Mouse (Mus musculus) CH12.LX (cell line): ENCODE measurements around the gene Acss1. TPM values are rescaled to one million over a fixed set of nuclear protein-coding genes. Genes with fewer than 3 reads are reported as not detected.

ENCODE experiments used
- DNase-seq: peaks from one replicate; pipeline ENCODE4 v3.0.0-alpha.2; 2013; ENCODE audit errors: extremely low read depth
- H3K27ac ChIP-seq: 2 replicates; pipeline ENCODE4 v1.5.1; 2012; ENCODE audit warnings: low read depth, mild to moderate bottlenecking, control low read depth, moderate library complexity; ENCODE audit not compliant: insufficient read depth
- H3K27me3 ChIP-seq: replicated peaks from 2 replicates; pipeline ENCODE3; 2012; ENCODE audit warnings: inconsistent platforms
- H3K36me3 ChIP-seq, 2 experiments: replicated peaks in 1 of 2; 2 replicates each; pipeline versions ENCODE3 to v1.6.1; 2012; ENCODE audit warnings: inconsistent platforms in 1 of 2, low read length in 1 of 2, mild to moderate bottlenecking in 1 of 2, mixed read lengths in 1 of 2, moderate library complexity in 1 of 2; ENCODE audit not compliant: control insufficient read depth in 1 of 2, insufficient read depth in 1 of 2
- H3K4me1 ChIP-seq, 2 experiments: 2 replicates each; pipeline ENCODE4 v1.6.1; 2012; ENCODE audit warnings: inconsistent platforms in 1 of 2, moderate library complexity in 1 of 2; ENCODE audit not compliant: insufficient read depth in 2 of 2, control insufficient read depth in 1 of 2
- H3K4me2 ChIP-seq: 2 replicates; pipeline ENCODE4 v1.6.1; 2012; ENCODE audit warnings: low read depth, mild to moderate bottlenecking, control low read depth; ENCODE audit not compliant: poor library complexity, insufficient read depth, severe bottlenecking
- H3K4me3 ChIP-seq, 3 experiments: fragments of 150-350 bp in 1 of 3; sonication (generic) in 1 of 3; replicated peaks in 1 of 3; 2 replicates each; pipeline versions ENCODE3 to v1.5.1; 2011 to 2012; ENCODE audit warnings: low read depth in 2 of 3, low read length in 2 of 3, mild to moderate bottlenecking in 2 of 3, moderate library complexity in 2 of 3, control low read depth in 1 of 3, improper control_type of control experiment in 1 of 3, inconsistent platforms in 1 of 3, mixed read lengths in 1 of 3; ENCODE audit not compliant: poor library complexity in 1 of 3
- H3K79me2 ChIP-seq: replicated peaks from 2 replicates; pipeline ENCODE4 v1.6.1; 2012; ENCODE audit warnings: mild to moderate bottlenecking, moderate library complexity; ENCODE audit not compliant: control insufficient read depth, poor library complexity, insufficient read depth, severe bottlenecking; ENCODE audit errors: extremely low read depth
- H3K9ac ChIP-seq: 2 replicates; pipeline ENCODE4 v1.6.1; 2012; ENCODE audit warnings: low read depth, mild to moderate bottlenecking, control low read depth, moderate library complexity; ENCODE audit not compliant: insufficient read depth
- H3K9me3 ChIP-seq: replicated peaks from 2 replicates; pipeline ENCODE3; 2012; ENCODE audit warnings: low read length, inconsistent platforms, mixed read lengths
- BHLHE40 ChIP-seq: IDR thresholded peaks from 2 replicates; pipeline ENCODE4 v1.6.1; 2011; ENCODE audit warnings: mild to moderate bottlenecking, low read depth, low read length, improper control_type of control experiment
- CHD1 ChIP-seq: IDR thresholded peaks from 2 replicates; pipeline ENCODE4 v1.6.1; 2012; ENCODE audit warnings: low read depth, low read length, improper control_type of control experiment, inconsistent platforms
- CHD2 ChIP-seq: IDR thresholded peaks from 2 replicates; pipeline ENCODE4 v1.6.1; 2011; ENCODE audit warnings: low read length, improper control_type of control experiment
- CTCF ChIP-seq, 2 experiments: IDR thresholded peaks in 1 of 2; conservative IDR thresholded peaks in 1 of 2; 2 replicates each; pipeline ENCODE4 v1.5.1; 2011 to 2012; ENCODE audit warnings: low read depth in 2 of 2, low read length in 2 of 2, improper control_type of control experiment in 1 of 2, inconsistent platforms in 1 of 2, mild to moderate bottlenecking in 1 of 2, moderate library complexity in 1 of 2
- E2F4 ChIP-seq: IDR thresholded peaks from 2 replicates; pipeline ENCODE4 v1.6.1; 2011; ENCODE audit warnings: low read depth, low read length, improper control_type of control experiment; ENCODE audit not compliant: insufficient replicate concordance
- ELF1 ChIP-seq: IDR thresholded peaks from 2 replicates; pipeline ENCODE4 v1.6.1; 2014; ENCODE audit warnings: low read depth, mild to moderate bottlenecking, inconsistent platforms, low read length, improper control_type of control experiment
- ETS1 ChIP-seq: conservative IDR thresholded peaks from 2 replicates; pipeline ENCODE4 v1.6.1; 2012; ENCODE audit warnings: low read depth, mild to moderate bottlenecking, inconsistent platforms, low read length, improper control_type of control experiment, moderate library complexity
- GABPA ChIP-seq: IDR thresholded peaks from 2 replicates; pipeline ENCODE4 v1.6.1; 2012; ENCODE audit warnings: low read depth, low read length, improper control_type of control experiment, inconsistent platforms; ENCODE audit not compliant: insufficient replicate concordance
- IRF4 ChIP-seq: IDR thresholded peaks from 2 replicates; pipeline ENCODE4 v1.6.1; 2014; ENCODE audit warnings: low read depth, mild to moderate bottlenecking, inconsistent platforms, low read length, improper control_type of control experiment
- JUN ChIP-seq: IDR thresholded peaks from 2 replicates; pipeline ENCODE4 v1.6.1; 2011; ENCODE audit warnings: low read depth, mild to moderate bottlenecking, low read length, improper control_type of control experiment, moderate library complexity; ENCODE audit not compliant: insufficient read depth
- JUND ChIP-seq: conservative IDR thresholded peaks from 2 replicates; pipeline ENCODE4 v1.6.1; 2011; ENCODE audit warnings: low read depth, low read length, improper control_type of control experiment
- KAT2A ChIP-seq: IDR thresholded peaks from 2 replicates; pipeline ENCODE4 v1.6.1; 2012; ENCODE audit warnings: low read length, improper control_type of control experiment, inconsistent platforms; ENCODE audit not compliant: insufficient replicate concordance
- MAFK ChIP-seq: IDR thresholded peaks from 2 replicates; pipeline ENCODE4 v1.6.1; 2011; ENCODE audit warnings: low read length, improper control_type of control experiment; ENCODE audit not compliant: insufficient replicate concordance
- MAX ChIP-seq: IDR thresholded peaks from 2 replicates; pipeline ENCODE4 v1.6.1; 2011; ENCODE audit warnings: low read length, improper control_type of control experiment
- MAZ ChIP-seq: IDR thresholded peaks from 2 replicates; pipeline ENCODE4 v1.6.1; 2012; ENCODE audit warnings: low read depth, mild to moderate bottlenecking, inconsistent platforms, low read length, improper control_type of control experiment, moderate library complexity
- MEF2A ChIP-seq: IDR thresholded peaks from 2 replicates; pipeline ENCODE4 v1.6.1; 2014; ENCODE audit warnings: low read depth, mild to moderate bottlenecking, inconsistent platforms, low read length, improper control_type of control experiment, borderline replicate concordance
- MXI1 ChIP-seq: IDR thresholded peaks from 2 replicates; pipeline ENCODE4 v1.6.1; 2011; ENCODE audit warnings: mild to moderate bottlenecking, low read depth, low read length, improper control_type of control experiment
- MYC ChIP-seq: IDR thresholded peaks from 2 replicates; pipeline ENCODE4 v1.6.1; 2011; ENCODE audit warnings: low read depth, mild to moderate bottlenecking, improper control_type of control experiment, low read length
- NELFE ChIP-seq: IDR thresholded peaks from 2 replicates; pipeline ENCODE4 v1.6.1; 2011; ENCODE audit warnings: low read depth, low read length, improper control_type of control experiment
- NRF1 ChIP-seq: IDR thresholded peaks from 2 replicates; pipeline ENCODE4 v1.6.1; 2014; ENCODE audit warnings: low read depth, mild to moderate bottlenecking, inconsistent platforms, low read length, improper control_type of control experiment, moderate library complexity
- PAX5 ChIP-seq: IDR thresholded peaks from 2 replicates; pipeline ENCODE4 v1.6.1; 2012; ENCODE audit warnings: low read length, inconsistent platforms, mixed read lengths
- POLR2A ChIP-seq: IDR thresholded peaks from 2 replicates; pipeline ENCODE4 v1.6.1; 2011; ENCODE audit warnings: low read depth, mild to moderate bottlenecking, improper control_type of control experiment, low read length
- POLR2AphosphoS2 ChIP-seq: IDR thresholded peaks from 2 replicates; pipeline ENCODE4 v1.6.1; 2011; ENCODE audit warnings: low read depth, low read length, improper control_type of control experiment
- RAD21 ChIP-seq: IDR thresholded peaks from 2 replicates; pipeline ENCODE4 v1.6.1; 2011; ENCODE audit warnings: low read depth, mild to moderate bottlenecking, low read length, improper control_type of control experiment, moderate library complexity
- RCOR1 ChIP-seq: conservative IDR thresholded peaks from 2 replicates; pipeline ENCODE4 v1.6.1; 2012; ENCODE audit warnings: low read depth, mild to moderate bottlenecking, inconsistent platforms, low read length, improper control_type of control experiment
- SIN3A ChIP-seq: IDR thresholded peaks from 2 replicates; pipeline ENCODE4 v1.6.1; 2012; ENCODE audit warnings: low read length, improper control_type of control experiment, inconsistent platforms
- SMC3 ChIP-seq: IDR thresholded peaks from 2 replicates; pipeline ENCODE4 v1.6.1; 2011; ENCODE audit warnings: low read depth, low read length, improper control_type of control experiment
- TBP ChIP-seq: conservative IDR thresholded peaks from 2 replicates; pipeline ENCODE4 v1.6.1; 2011; ENCODE audit warnings: low read depth, low read length, improper control_type of control experiment
- TCF12 ChIP-seq: IDR thresholded peaks from 2 replicates; pipeline ENCODE4 v1.6.1; 2014; ENCODE audit warnings: low read depth, mild to moderate bottlenecking, inconsistent platforms, low read length, improper control_type of control experiment
- UBTF ChIP-seq: IDR thresholded peaks from 2 replicates; pipeline ENCODE4 v1.6.1; 2012; ENCODE audit warnings: low read depth, mild to moderate bottlenecking, inconsistent platforms, low read length, improper control_type of control experiment, moderate library complexity
- USF1 ChIP-seq: IDR thresholded peaks from 2 replicates; pipeline ENCODE4 v1.6.1; 2014; ENCODE audit warnings: low read depth, mild to moderate bottlenecking, inconsistent platforms, low read length, improper control_type of control experiment
- ZC3H11A ChIP-seq: IDR thresholded peaks from 2 replicates; pipeline ENCODE4 v1.6.1; 2012; ENCODE audit warnings: low read depth, mild to moderate bottlenecking, inconsistent platforms, low read length, improper control_type of control experiment
- ZMIZ1 ChIP-seq: IDR thresholded peaks from 2 replicates; pipeline ENCODE4 v1.6.1; 2012; ENCODE audit warnings: low read depth, mild to moderate bottlenecking, inconsistent platforms, low read length, improper control_type of control experiment
- ZNF384 ChIP-seq: IDR thresholded peaks from 2 replicates; pipeline ENCODE4 v1.6.1; 2012; ENCODE audit warnings: low read depth, low read length, improper control_type of control experiment, inconsistent platforms
- dilution Hi-C: fragments of 300-500 bp; cut with MboI; formaldehyde crosslinking; loops from 2 replicates; pipeline ENCODE4 v1.14.3; 2020; ENCODE audit warnings: low sequenced_read_pairs; ENCODE audit not compliant: extremely low pct_unique_long_range_greater_than_20kb, extremely low pct_ligation_motif_present
- in situ Hi-C: fragments of 300-500 bp; cut with MboI; formaldehyde crosslinking; loops from 3 replicates; pipeline ENCODE4 v1.14.3; 2019; ENCODE audit warnings: low sequenced_read_pairs, low pct_ligation_motif_present, low pct_unique_long_range_greater_than_20kb, mixed read lengths
- polyA plus RNA-seq: library from polyadenylated mRNA; unstranded; fragments of >175 nt; gene quantifications from 2 replicates; pipeline ENCODE4 v1.2.1, GENCODE M21; 2012; ENCODE audit warnings: low read depth; ENCODE audit not compliant: insufficient read length
- total RNA-seq, 2 experiments: library from RNA; depleted of rRNA; stranded (reverse); fragments of 300-350 nt in 1 of 2; fragments of >200 nt in 1 of 2; gene quantifications; 2 replicates each; pipeline ENCODE4 v1.2.3; 2012 to 2014

The Acss1 gene
- total and polyA plus RNA-seq, 3 experiments = 0.39 to 1.7 (median 0.76) TPM

- no peak for TF ChIP-seq SIN3A
- no peak for TF ChIP-seq GABPA
- TF ChIP-seq JUN = no peak
- TF ChIP-seq NRF1 = no peak
- TF ChIP-seq TCF12 = 0 out of 2 replicates have a peak, but pooled peaks have one; percentile 59
- TF ChIP-seq NELFE = no peak
- no peak for TF ChIP-seq MAZ
- 0 out of 2 replicates have a peak, but pooled peaks have one; percentile 31 for TF ChIP-seq MYC
- 0 out of 2 replicates have a peak, but pooled peaks have one; percentile 30 for TF ChIP-seq TBP
- 0 out of 2 replicates have a peak, but pooled peaks have one; percentile 22 for TF ChIP-seq MXI1
Measured at GRCm38 (mm10) chr2:150666723-150667064, 1.6 kb downstream of the Acss1 start (continued).

DNA sequence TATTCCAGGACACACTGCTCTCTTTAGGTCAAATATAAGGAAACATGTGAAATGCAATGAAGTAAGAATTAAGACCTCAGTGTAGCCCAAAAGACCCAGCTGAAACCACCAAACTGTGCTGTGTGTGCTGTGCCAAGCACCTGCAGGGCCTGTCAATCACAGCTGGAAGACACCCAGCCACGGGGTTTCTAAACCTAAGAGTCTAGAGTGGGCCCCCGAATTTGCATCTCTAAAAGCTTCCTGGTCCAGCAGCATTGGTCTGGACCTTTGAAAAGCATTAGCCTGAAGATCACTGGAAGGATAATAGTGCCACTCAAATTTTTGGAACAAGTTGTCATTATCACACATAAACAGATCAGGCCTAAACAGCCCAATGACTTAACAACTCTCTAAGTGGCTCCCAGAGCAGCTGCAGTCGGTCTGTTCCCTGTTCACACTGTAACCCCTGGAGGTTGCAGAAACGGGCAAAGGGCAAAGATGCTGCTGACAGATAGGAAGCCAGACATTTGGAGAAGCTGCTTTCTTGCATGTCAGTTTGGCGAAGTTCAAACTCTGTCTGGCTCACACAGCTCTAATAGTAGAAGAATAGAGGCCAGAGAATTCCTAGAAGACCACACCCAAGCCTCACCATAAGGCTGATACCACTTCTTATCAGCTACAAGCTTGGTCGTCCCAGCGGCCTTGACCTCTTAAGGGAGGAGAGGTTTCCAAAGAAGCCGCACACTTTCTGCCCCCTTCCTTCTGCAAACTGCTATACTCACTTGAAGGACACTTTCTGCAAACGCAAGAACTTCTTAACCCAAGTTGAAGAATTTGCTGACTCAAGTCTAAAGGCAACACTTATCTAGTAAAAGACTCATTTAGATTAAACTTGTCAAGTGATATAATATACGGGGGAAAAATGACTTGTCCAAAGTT is 2.5 kb downstream of the Acss1 start:
- no peak overlapping the region for H3K9ac ChIP-seq
- dilution Hi-C loops (no loop called here), in situ Hi-C loops (no loop called here)
- no peaks in the 10 kb centered on the region for H3K36me3 ChIP-seq
- no peak overlapping the region for H3K4me3 ChIP-seq
- peak overlapping the region; percentile 47; the same call in 1 of the 2 replicates for H3K4me2 ChIP-seq
- no peak overlapping the region; the same call in 1 of the 2 replicates for H3K27ac ChIP-seq
- peaks cover 7 to 70% of the 10 kb centered on the region in 2 experiments for H3K4me1 ChIP-seq
- H3K79me2 ChIP-seq = no peaks in the 10 kb centered on the region
- H3K27me3 ChIP-seq = no peaks in the 10 kb centered on the region
- peaks cover 3% of the 10 kb centered on the region for H3K9me3 ChIP-seq
- DNase-seq = peak; percentile 66
- no peak for TF ChIP-seq E2F4
- TF ChIP-seq POLR2A = no peak
- no peak for TF ChIP-seq CHD1
- TF ChIP-seq CHD2 = no peak
- no peak for TF ChIP-seq RAD21
- TF ChIP-seq ELF1 = 0 out of 2 replicates have a peak, but pooled peaks have one; percentile 62
- TF ChIP-seq MAFK = peak; percentile 76; the same call in 1 of the 2 replicates
- peak; percentile 83 for TF ChIP-seq TCF12
- TF ChIP-seq BHLHE40 = peak; percentile 84
- TF ChIP-seq KAT2A = no peak
- 0 out of 2 replicates have a peak, but pooled peaks have one; percentile 35 for TF ChIP-seq MYC
- no peak for TF ChIP-seq ZMIZ1
- TF ChIP-seq NRF1 = no peak
- no peak for TF ChIP-seq ZNF384
- no peak for TF ChIP-seq POLR2AphosphoS2
- TF ChIP-seq JUN = no peak
- peak; percentile 61 for TF ChIP-seq IRF4
- no peak for TF ChIP-seq SMC3
- no peak for TF ChIP-seq MAZ
- TF ChIP-seq MXI1 = peak; percentile 46; the same call in 1 of the 2 replicates
- no peak for TF ChIP-seq CTCF (conservative IDR thresholded peaks at IDR 0.05 in 1 of 2, IDR thresholded peaks at IDR 0.05 in 1 of 2; ENCODE audit: low read depth in 2 of 2, low read length in 2 of 2)
- TF ChIP-seq PAX5 = no peak
- TF ChIP-seq ZC3H11A = no peak
- TF ChIP-seq TBP = no peak
- peak; percentile 78; the same call in 1 of the 2 replicates for TF ChIP-seq SIN3A
- TF ChIP-seq MAX = no peak
- no peak for TF ChIP-seq NELFE
- no peak for TF ChIP-seq JUND
- TF ChIP-seq UBTF = no peak
- TF ChIP-seq ETS1 = peak; percentile 38
- no peak; the same call in 1 of the 2 replicates for TF ChIP-seq RCOR1
- TF ChIP-seq USF1 = no peak
- TF ChIP-seq MEF2A = no peak
